Mouse (Mus musculus) stomach, postnatal 0 days (tissue): Measurements from ENCODE around the gene Gm3839.

Experiments used
- CTCF ChIP-seq: IDR thresholded peaks from 2 replicates; pipeline ENCODE4 v1.5.1; 2016; ENCODE audit warnings: antibody characterized with exemption, low read depth, mild to moderate bottlenecking, moderate library complexity
- EP300 ChIP-seq: optimal IDR thresholded peaks from 2 replicates; pipeline ENCODE3; 2016; ENCODE audit warnings: antibody characterized with exemption

- no peak for TF ChIP-seq CTCF
- TF ChIP-seq EP300: no peak
Measured at GRCm38 (mm10) chr14:11375225-11375624, 18.7 kb upstream of the Gm3839 start.
